8 mouse cellular contexts compared by ENCODE assay signal in the genomic region with DNA sequence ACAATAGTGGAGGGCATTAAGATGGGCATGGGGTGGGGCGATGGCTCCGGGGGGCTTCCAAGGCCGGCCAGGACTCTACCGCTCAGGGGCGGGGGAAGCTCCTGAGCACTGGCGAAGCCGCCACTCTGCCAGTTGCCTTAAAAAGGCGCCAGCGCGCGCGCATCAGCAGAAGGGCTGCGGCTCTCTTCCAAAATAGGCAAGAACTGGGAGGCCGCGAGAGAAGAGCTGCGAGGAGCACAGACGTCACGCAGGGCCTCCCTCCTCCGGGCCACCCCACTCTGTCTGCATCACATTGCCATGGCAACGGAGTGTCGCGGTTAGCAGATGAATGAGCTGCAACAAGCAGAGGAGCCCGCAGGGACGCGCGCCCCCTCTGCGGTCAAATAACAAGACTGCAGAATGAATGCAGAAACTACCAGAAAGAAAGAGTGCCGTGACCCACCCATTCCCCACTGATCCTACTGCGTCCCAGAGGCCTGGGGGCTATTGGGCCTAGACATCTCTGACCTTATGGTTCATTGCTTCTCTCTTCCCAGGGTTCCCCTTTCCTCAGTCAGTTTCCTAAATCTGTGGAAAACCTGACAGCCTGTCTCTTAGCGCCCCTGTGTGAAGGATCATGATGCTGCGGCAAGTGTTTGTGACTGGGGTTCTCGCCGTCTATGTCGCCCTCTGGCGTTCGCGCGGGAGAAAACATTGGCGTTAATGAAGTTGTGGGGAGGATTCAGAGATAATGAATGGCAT. TPM values are rescaled to one million over a fixed set of nuclear protein-coding genes. Genes with fewer than 3 reads are reported as not detected.
DNase-seq lines count a peak whose midpoint lies in the region; ATAC-seq and TF ChIP-seq lines count a peak whose summit lies in the region.

No protein-coding gene starts in this region.

- under 1% methylated on average over 39 of the region's 39 CpGs for WGBS in hindbrain, embryonic 15.5 days

- POLR2A ChIA-PET in Patski (lab: Charles Lee): interaction anchor here (0.6 kb wide), 1 partner anchor 136 kb away, joined by 7 read pairs; no protein-coding TSS in a partner anchor

- DNase-seq in Patski (ENCODE audit: low read depth, low spot score): no peak
- DNase-seq in cerebellum, postnatal 14 days: peak; percentile 90 to 93
- DNase-seq in frontal cortex, postnatal 25 days (ENCODE audit: low spot score in 2 of 2): peak; percentile 78 to 86
- peak; percentile 94 for DNase-seq in left cerebral cortex, adult 11 months (ENCODE audit: low spot score)
- peak; percentile 79 to 86 for DNase-seq in lung, postnatal 4 days
- peak; percentile 75 for DNase-seq in retina, postnatal 7 days (ENCODE audit: low read depth, low spot score)
- DNase-seq in thymus, postnatal 4 days: peak; percentile 88

- peak; percentile 52 for ATAC-seq in Patski
- ATAC-seq in hindbrain, embryonic 15.5 days (ENCODE audit: low FRiP score, low read depth): peak; percentile 99

- in situ Hi-C loops in Patski (cut with MboI; ENCODE audit: low pct_unique_long_range_greater_than_20kb): no loop called here

- peak overlapping the region; percentile 67 for H3K4me2 ChIP-seq in hindbrain, embryonic 15.5 days

- no peaks in the 10 kb centered on the region for H3K36me3 ChIP-seq in hindbrain, embryonic 15.5 days

- H3K27me3 ChIP-seq in Patski: no peaks in the 10 kb centered on the region
- H3K27me3 ChIP-seq in hindbrain, embryonic 15.5 days: no peaks in the 10 kb centered on the region

- peak overlapping the region; percentile 37 for H3K4me3 ChIP-seq in hindbrain, embryonic 15.5 days

- no peaks in the 10 kb centered on the region for H3K9me3 ChIP-seq in hindbrain, embryonic 15.5 days

- H3K4me1 ChIP-seq in hindbrain, embryonic 15.5 days (replicated peaks): peaks cover 46% of the 10 kb centered on the region

- TF ChIP-seq CTCF in Patski (IDR thresholded peaks at IDR 0.05): peak; percentile 99

- H3K27ac ChIP-seq in hindbrain, embryonic 15.5 days (replicated peaks): peak overlapping the region; percentile 93

- H3K9ac ChIP-seq in hindbrain, embryonic 15.5 days: peak overlapping the region; percentile 47

- CTCF ChIA-PET in Patski (lab: Charles Lee): interaction anchor here (0.7 to 2.3 kb wide), 5 partner anchors 10 to 27 kb away, joined by 3 to 16 read pairs (median 8); a partner anchor contains a TSS

RNA-seq across cellular contexts. Expression of a gene that starts 11.7 kb away (rescaled TPM):
- 0.18 TPM for polyA plus RNA-seq in Patski (2021)
- 0.31 and 0.51 TPM in 2 replicates for polyA plus RNA-seq in hindbrain, embryonic 15.5 days (2015; fragmentation: Nextera tagmentation; extraction: Ambion mirVana)

RNA-seq across cellular contexts. Expression of a gene that starts 21.8 kb away (rescaled TPM):
- polyA plus RNA-seq in Patski (2021): 15.8 TPM
- polyA plus RNA-seq in hindbrain, embryonic 15.5 days (2015; fragmentation: Nextera tagmentation; extraction: Ambion mirVana): 12.2 and 15.4 TPM in 2 replicates

RNA-seq across cellular contexts. Expression of a gene that starts 36.8 kb away (rescaled TPM):
- polyA plus RNA-seq in Patski (2021): 82.4 TPM
- polyA plus RNA-seq in hindbrain, embryonic 15.5 days (2015; fragmentation: Nextera tagmentation; extraction: Ambion mirVana): 93.1 and 97.9 TPM in 2 replicates

RNA-seq across cellular contexts. Expression of a gene that starts 36.9 kb away (rescaled TPM):
- polyA plus RNA-seq in Patski (2021): 1.7 TPM
- 2.7 and 5.1 TPM in 2 replicates for polyA plus RNA-seq in hindbrain, embryonic 15.5 days (2015; fragmentation: Nextera tagmentation; extraction: Ambion mirVana)

RNA-seq across cellular contexts. Expression of a gene that starts 39.3 kb away (rescaled TPM):
- 56.8 TPM for polyA plus RNA-seq in Patski (2021)
- 30.7 and 31.7 TPM in 2 replicates for polyA plus RNA-seq in hindbrain, embryonic 15.5 days (2015; fragmentation: Nextera tagmentation; extraction: Ambion mirVana)
